Mouse (Mus musculus) layer of hippocampus, adult 2 months (tissue): ENCODE measurements around the gene Slc4a2. TPM values are rescaled to one million over a fixed set of nuclear protein-coding genes. Genes with fewer than 3 reads are reported as not detected.

Experiments used
- DNase-seq, 2 experiments: peaks; one replicate each; pipeline ENCODE4 v3.0.0; 2022; ENCODE audit warnings: low spot score in 2 of 2
- H3K27ac ChIP-seq: fragments of 200-600 bp; 2 replicates; pipeline ENCODE4 v1.8.1; 2022
- H3K4me3 ChIP-seq: fragments of 200-600 bp; 2 replicates; pipeline ENCODE4 v1.8.1; 2022; ENCODE audit warnings: mild to moderate bottlenecking
- CTCF ChIP-seq: fragments of 200-600 bp; conservative IDR thresholded peaks from 2 replicates; pipeline ENCODE4 v1.8.1; 2022; ENCODE audit warnings: antibody characterized with exemption, mild to moderate bottlenecking, moderate library complexity
- total RNA-seq, 2 experiments: library from RNA; stranded (reverse); gene quantifications; 2 replicates each; pipeline ENCODE4 v1.2.3; 2021

The Slc4a2 gene
- total RNA-seq, 2 experiments from 2014 or later = 32.5 to 37.6 TPM

DNA sequence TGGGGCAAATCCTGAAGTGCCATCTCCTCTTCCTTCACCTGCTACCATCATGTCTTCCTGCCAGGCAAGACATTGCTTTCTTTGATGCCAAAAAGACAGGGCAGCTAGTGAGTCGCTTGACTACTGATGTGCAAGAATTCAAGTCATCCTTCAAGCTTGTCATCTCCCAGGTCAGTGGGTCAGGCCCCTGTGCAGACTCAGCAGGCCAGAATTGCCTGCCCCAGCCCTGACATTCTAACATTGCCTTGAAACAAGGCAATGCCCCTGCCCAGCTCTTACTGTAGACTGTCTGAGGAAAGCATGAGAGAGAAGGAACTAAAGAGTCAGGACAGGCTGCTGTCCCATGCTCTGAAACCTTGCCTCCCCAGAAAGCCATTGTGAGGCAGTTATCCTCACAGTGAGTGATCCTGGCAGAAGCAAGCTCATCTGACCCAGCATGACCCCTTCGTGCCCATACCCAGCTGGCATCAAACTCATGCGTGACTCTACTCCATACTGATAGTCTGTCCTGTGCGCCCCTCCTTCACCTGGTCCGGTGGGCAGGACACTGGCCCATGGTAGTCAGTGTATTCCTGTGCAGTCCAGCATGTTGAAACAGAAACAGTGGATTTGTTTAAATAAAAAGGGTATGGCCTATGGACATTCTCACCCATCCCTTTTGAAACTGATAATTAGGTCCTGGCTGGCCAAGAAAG, 22.6 kb upstream of the Slc4a2 start:
- Histone ChIP-seq H3K27ac (no peak overlapping the region), H3K4me3 (no peak overlapping the region)
- TF ChIP-seq CTCF = no peak
- no peak for DNase-seq

DNA sequence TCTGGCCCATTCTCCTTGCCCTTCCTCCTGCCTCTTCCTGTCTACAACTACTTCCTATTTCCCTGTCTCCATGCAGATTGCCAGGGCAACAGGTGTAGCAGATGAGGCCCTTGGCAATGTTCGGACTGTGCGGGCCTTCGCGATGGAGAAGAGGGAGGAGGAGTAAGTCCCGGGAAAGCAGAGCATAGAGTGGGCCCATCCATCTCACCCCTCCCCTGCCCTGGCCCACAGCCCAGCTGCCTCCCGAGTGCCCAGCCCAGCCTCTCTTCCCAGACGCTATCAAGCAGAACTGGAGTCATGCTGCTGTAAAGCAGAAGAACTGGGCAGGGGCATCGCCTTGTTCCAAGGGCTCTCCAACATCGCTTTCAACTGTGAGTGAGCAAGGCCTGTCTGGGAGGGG, 21.7 kb upstream of the Slc4a2 start:
- DNase-seq = no peak
- no peak overlapping the region for H3K4me3 ChIP-seq
- no peak overlapping the region for H3K27ac ChIP-seq
- no peak for TF ChIP-seq CTCF

- no peak for TF ChIP-seq CTCF
- H3K4me3 ChIP-seq = no peak overlapping the region
- peak overlapping the region; percentile 62 for H3K27ac ChIP-seq
- DNase-seq = peak in 1 of 2 experiments; percentile 39
Measured at GRCm38 (mm10) chr5:24404594-24405360, 18.9 kb upstream of the Slc4a2 start.

DNA sequence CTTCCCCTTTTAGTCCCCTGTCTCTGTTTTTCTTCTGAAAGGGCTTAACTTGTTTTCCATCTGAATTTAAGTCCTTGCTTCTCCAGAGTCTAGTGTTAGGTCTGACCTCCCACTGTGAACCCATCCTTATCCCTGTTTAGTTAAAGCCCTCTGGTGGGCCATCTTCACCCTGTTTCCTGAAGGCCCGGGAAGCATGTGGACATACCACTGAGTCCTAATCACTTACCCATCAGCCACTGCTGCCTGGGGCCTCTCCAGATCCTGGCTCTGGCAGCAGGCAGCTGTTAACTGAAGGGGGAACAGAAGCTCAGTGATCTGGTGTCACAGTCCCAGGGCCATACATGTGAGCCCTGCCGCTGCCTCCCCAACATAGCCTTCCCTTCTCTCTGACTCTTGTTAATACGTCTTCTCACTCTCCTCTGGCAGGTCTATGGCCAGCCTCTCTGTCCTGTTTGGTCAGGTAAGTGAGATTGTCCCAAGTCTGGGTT, 18.2 kb upstream of the Slc4a2 start:
- Histone ChIP-seq H3K4me3 (no peak overlapping the region), H3K27ac (peak overlapping the region; percentile 62)
- no peak for TF ChIP-seq CTCF
- no peak for DNase-seq

DNA sequence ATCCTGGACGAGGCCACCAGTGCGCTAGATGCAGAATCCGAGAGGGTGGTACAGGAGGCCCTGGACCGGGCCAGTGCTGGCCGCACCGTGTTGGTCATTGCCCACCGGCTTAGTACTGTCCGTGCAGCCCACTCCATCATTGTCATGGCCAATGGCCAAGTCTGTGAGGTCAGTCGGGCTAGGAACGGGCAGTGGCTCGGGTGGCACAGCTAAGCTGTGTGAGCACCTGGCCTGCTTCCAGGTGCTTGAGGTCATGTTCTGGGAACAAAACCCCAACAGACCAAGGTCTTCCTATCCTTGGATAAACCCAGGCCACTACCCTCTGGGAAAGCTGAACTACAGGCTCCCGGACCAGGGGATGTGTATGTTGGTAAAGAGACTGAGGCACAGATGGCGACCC, 15.0 kb upstream of the Slc4a2 start:
- peak overlapping the region; percentile 19; the same call in 1 of the 2 replicates for H3K27ac ChIP-seq
- H3K4me3 ChIP-seq = no peak overlapping the region
- no peak for TF ChIP-seq CTCF
- no peak for DNase-seq

DNA sequence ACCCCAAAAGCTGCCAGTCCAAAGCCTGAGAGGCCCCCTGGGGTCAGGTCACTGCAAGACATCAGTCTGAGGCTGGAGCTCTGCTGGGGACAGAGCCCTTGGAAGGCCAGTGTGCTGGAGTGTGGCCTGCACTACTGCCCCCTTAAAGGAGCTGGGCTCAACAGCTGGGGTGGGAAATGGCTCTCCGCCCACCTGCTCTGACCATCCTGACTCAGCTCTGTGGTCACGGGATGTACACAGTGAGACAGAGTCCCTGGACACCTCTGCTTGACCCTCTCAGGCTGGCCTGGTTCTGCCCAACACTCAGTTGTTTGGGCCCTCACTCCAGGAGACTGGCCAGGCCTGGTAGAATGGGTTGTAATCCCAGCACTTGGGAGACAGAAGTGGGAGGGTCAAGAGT, 14.2 kb upstream of the Slc4a2 start:
- peak overlapping the region; percentile 19; the same call in 1 of the 2 replicates for H3K27ac ChIP-seq
- H3K4me3 ChIP-seq = no peak overlapping the region
- no peak for TF ChIP-seq CTCF
- DNase-seq = no peak

DNA sequence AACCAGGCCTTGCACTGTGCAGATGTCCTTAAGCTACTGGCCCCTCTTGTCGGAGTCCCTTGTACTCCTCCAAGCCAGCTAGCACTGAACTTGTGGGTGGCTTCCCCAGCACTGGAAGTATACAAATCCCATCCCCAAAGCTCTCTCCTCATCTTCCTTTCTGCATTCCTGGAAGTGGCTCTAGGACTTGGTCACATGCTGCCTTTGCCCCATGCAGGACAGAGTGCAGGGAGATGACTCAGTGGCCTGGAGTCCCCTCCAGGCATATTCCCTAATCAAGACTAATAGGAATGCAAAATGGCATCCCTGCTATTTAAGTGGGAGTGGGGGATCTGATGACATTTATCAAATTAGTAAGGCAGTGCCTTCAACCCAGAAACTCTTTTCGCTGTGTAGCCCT, 11.6 kb upstream of the Slc4a2 start:
- TF ChIP-seq CTCF = no peak
- Histone ChIP-seq H3K4me3 (no peak overlapping the region), H3K27ac (no peak overlapping the region)
- no peak for DNase-seq

GRCm38 (mm10) chr5:24413042-24413693, 10.5 kb upstream of the Slc4a2 start, which contains the start of gene Asic3:
Asic3 (plus strand) TSS chr5:24413392.
- no peak within 1 kb of the TSS for H3K27ac ChIP-seq
- no peak for TF ChIP-seq CTCF
- DNase-seq = no peak
- H3K4me3 ChIP-seq = no peak within 1 kb of the TSS

- H3K27ac ChIP-seq = no peak overlapping the region
- DNase-seq = no peak
- no peak overlapping the region for H3K4me3 ChIP-seq
- no peak for TF ChIP-seq CTCF
Measured at GRCm38 (mm10) chr5:24413938-24414337, 9.7 kb upstream of the Slc4a2 start.

- peak; percentile 86 for TF ChIP-seq CTCF
- peak; percentile 74 to 78 for DNase-seq
- Histone ChIP-seq H3K27ac (peak overlapping the region; percentile 21; the same call in 1 of the 2 replicates), H3K4me3 (peak overlapping the region; percentile 24; the same call in 1 of the 2 replicates)
Measured at GRCm38 (mm10) chr5:24416222-24416736, 7.4 kb upstream of the Slc4a2 start.

DNA sequence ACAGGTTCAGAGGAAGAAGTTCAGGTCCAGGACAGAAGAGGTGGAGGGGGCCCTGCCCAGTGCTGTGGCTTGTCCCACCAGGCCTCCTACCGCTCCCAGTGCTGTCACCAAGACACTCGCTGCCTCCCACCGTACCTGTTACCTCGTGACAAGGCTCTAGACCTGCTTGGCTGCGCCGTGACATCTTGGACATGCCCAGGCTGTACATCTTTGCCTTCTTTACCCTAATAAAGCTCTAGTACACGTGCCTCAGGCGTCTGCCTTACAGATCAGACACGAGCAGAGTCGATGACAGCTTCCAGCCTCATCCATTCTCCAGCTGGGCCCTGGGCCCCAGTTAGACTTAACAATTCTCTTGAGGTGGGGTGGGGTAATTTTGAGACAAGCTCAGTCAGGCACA, 6.0 kb upstream of the Slc4a2 start:
- no peak overlapping the region for H3K27ac ChIP-seq
- DNase-seq = no peak
- no peak for TF ChIP-seq CTCF
- no peak overlapping the region for H3K4me3 ChIP-seq

DNA sequence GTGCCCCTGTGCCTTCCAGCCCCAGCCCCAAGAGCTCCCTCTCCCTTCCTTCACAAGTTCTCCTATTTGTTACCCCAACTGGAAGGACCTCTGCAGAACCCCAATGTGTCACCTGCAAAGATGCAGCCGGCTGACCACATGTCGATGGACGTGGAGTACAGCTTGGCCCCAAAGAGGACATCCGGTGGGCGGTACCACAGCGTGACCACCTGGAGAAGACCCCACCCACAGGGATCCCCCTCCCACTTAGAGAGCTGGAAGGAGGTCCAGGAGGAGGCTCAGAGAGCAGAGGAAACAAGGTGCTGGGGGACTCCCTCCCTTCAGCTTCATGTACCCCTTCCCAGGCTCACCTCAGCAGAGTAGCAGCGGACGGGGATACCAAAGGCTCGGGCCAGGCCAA, 3.3 kb upstream of the Slc4a2 start:
- DNase-seq = no peak
- Histone ChIP-seq H3K27ac (no peak overlapping the region), H3K4me3 (no peak overlapping the region)
- TF ChIP-seq CTCF = no peak

DNA sequence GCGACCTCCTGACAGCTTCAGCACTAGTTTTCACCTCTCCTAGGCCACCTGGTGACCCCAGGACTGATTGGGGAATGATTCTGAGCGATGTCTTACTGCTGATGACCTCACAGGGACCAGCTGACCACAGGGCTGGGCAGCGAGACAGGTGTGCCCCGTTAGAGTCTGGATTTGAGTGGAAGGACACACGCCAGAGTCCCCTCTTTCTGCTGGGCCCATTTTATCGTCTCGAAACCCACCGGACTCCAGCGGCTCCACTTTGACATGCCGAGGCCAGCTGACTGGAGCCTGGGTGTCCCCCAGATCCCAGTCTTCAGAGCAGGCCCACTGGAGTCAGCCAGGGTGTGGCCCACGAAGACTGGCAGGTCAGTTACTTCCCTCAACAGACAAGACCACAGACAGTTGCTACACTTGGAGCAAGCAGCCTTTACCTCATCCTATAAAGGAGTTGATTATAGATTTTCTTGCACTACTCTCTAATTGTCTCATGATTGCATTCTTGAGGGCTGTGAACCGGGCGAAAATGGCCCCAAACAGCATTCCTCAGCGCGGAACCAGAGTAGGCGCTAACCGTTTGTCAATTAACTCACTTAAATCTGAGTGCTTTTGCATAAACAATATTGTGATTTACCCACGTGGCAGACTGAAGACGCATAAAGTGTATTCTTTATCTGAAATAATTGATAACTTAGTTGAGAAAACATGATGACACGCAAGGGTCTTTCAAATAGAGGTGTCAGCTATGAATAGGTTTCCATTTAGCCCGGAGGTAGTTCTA, 556 bp downstream of the Slc4a2 start:
- H3K27ac ChIP-seq = peak overlapping the region; percentile 96
- no peak for TF ChIP-seq CTCF
- DNase-seq = no peak
- peak overlapping the region; percentile 95 for H3K4me3 ChIP-seq
